Comparison of ENCODE assay signal across 8 mouse cellular contexts in genomic region chr2:180050986-180051385, GRCm38 (mm10). TPM values are rescaled to one million over a fixed set of nuclear protein-coding genes. Genes with fewer than 3 reads are reported as not detected.
DNase-seq lines count a peak whose midpoint lies in the region; ATAC-seq and TF ChIP-seq lines count a peak whose summit lies in the region.

No protein-coding gene starts in this region.

- TF ChIP-seq POLR2A in kidney, adult 2 months (IDR thresholded peaks at IDR 0.05; ENCODE audit: low read depth, low read length), result no peak

- no peak overlapping the region for H3K4me2 ChIP-seq in limb, embryonic 15.5 days

- no peaks in the 10 kb centered on the region for H3K27me3 ChIP-seq in kidney, adult 2 months (replicated peaks; ENCODE audit: control insufficient read depth, insufficient read depth, low read length)
- no peaks in the 10 kb centered on the region for H3K27me3 ChIP-seq in limb, embryonic 15.5 days

- peak; percentile 94 for DNase-seq in heart, adult 11 months
- DNase-seq in heart, postnatal 25 days (ENCODE audit: low spot score), result no peak
- peak; percentile 80 for DNase-seq in embryo, embryonic 10 days (ENCODE audit: low spot score)
- DNase-seq in gastrocnemius, postnatal 25 days, result peak; percentile 44
- peak; percentile 86 for DNase-seq in kidney, adult 2 months
- DNase-seq in spleen, postnatal 14 days (ENCODE audit: low spot score in 2 of 2), result peak; percentile 63 to 84

- H3K36me3 ChIP-seq in kidney, adult 2 months (ENCODE audit: control insufficient read depth, insufficient read depth, low read length), result no peaks in the 10 kb centered on the region
- H3K36me3 ChIP-seq in limb, embryonic 15.5 days, result peaks cover 41% of the 10 kb centered on the region

- H3K4me1 ChIP-seq in kidney, adult 2 months (ENCODE audit: control insufficient read depth, insufficient read depth, low read length), result no peaks in the 10 kb centered on the region
- H3K4me1 ChIP-seq in limb, embryonic 15.5 days, result 0 out of 2 replicates have a peak, but pooled peaks cover 5% of the 10 kb centered on the region

- no peak overlapping the region for H3K4me3 ChIP-seq in kidney, adult 2 months (ENCODE audit: insufficient read depth, low read depth, low read length)
- H3K4me3 ChIP-seq in limb, embryonic 15.5 days, result no peak overlapping the region

- TF ChIP-seq CTCF in kidney, adult 2 months (conservative IDR thresholded peaks at IDR 0.05; ENCODE audit: insufficient read depth, insufficient read length, low read depth, low read length), result peak; percentile 84

- H3K9ac ChIP-seq in limb, embryonic 15.5 days, result no peak overlapping the region

- ATAC-seq in limb, embryonic 15.5 days (ENCODE audit: insufficient number of reproducible peaks, low FRiP score, low TSS enrichment, low read depth), result 0 out of 2 replicates have a peak, but pooled peaks have one; percentile 38
- peak; percentile 55 for ATAC-seq in monocyte, adult 5-6 weeks (replicated peaks; ENCODE audit: insufficient number of reproducible peaks, low FRiP score, low TSS enrichment, poor library complexity, severe bottlenecking)

- H3K27ac ChIP-seq in kidney, adult 2 months (ENCODE audit: insufficient read depth, low read depth, low read length), result no peak overlapping the region
- no peak overlapping the region for H3K27ac ChIP-seq in limb, embryonic 15.5 days

- intact Hi-C loops in heart, postnatal 25 days (cut with DNase I), result loop anchor here (1.0 kb wide), 1 partner anchor 135 kb away; no protein-coding TSS in a partner anchor

- no peaks in the 10 kb centered on the region for H3K9me3 ChIP-seq in limb, embryonic 15.5 days

- WGBS in kidney, adult 2 months, result 20% methylated on average over 5 of the region's 5 CpGs
- WGBS in limb, embryonic 15.5 days, result 24% methylated on average over 5 of the region's 5 CpGs

RNA-seq across cellular contexts. Expression of gene Ss18l1, which starts 8.7 kb away (rescaled TPM):
- total RNA-seq in heart, postnatal 25 days (2021), result 1 to 10 TPM; 2.2 to 2.3 TPM
- total RNA-seq in gastrocnemius, postnatal 25 days (2021), result 1 to 10 TPM; 1.7 to 2.2 TPM
- polyA plus RNA-seq in kidney, adult 2 months (2012; rRNA removed), result 6.7 and 7.5 TPM in 2 replicates
- 4.1 and 4.2 TPM in 2 replicates for polyA plus RNA-seq in limb, embryonic 15.5 days (2015; fragmentation: Nextera tagmentation; extraction: Ambion mirVana)
- 3.4 to 5.8 TPM (median 5.0 TPM) in 3 replicates for total RNA-seq in monocyte, adult 5-6 weeks (2017)

RNA-seq across cellular contexts. Expression of gene Psma7, which starts 8.8 kb away (rescaled TPM):
- total RNA-seq in heart, postnatal 25 days (2021), result 100 to 1,000 TPM; 155 to 163 TPM
- total RNA-seq in gastrocnemius, postnatal 25 days (2021), result 100 to 1,000 TPM; 115 to 123 TPM
- 156 and 185 TPM in 2 replicates for polyA plus RNA-seq in kidney, adult 2 months (2012; rRNA removed)
- 471 and 519 TPM in 2 replicates for polyA plus RNA-seq in limb, embryonic 15.5 days (2015; fragmentation: Nextera tagmentation; extraction: Ambion mirVana)
- 280 to 356 TPM (median 293 TPM) in 3 replicates for total RNA-seq in monocyte, adult 5-6 weeks (2017)

RNA-seq across cellular contexts. Expression of gene Mtg2, which starts 19.4 kb away (rescaled TPM):
- 10 to 100 TPM; 23.0 to 27.4 TPM for total RNA-seq in heart, postnatal 25 days (2021)
- total RNA-seq in gastrocnemius, postnatal 25 days (2021), result 10 to 100 TPM; 12.5 to 13.2 TPM
- 24.3 and 26.2 TPM in 2 replicates for polyA plus RNA-seq in kidney, adult 2 months (2012; rRNA removed)
- 22.9 and 25.0 TPM in 2 replicates for polyA plus RNA-seq in limb, embryonic 15.5 days (2015; fragmentation: Nextera tagmentation; extraction: Ambion mirVana)
- total RNA-seq in monocyte, adult 5-6 weeks (2017), result 13.7 to 21.6 TPM (median 15.9 TPM) in 3 replicates

RNA-seq across cellular contexts. Expression of gene Lsm14b, which starts 26.2 kb away (rescaled TPM):
- 10 to 100 TPM; 59.2 to 63.1 TPM for total RNA-seq in heart, postnatal 25 days (2021)
- total RNA-seq in gastrocnemius, postnatal 25 days (2021), result 10 to 100 TPM; 39.7 to 43.9 TPM
- polyA plus RNA-seq in kidney, adult 2 months (2012; rRNA removed), result 27.2 and 29.5 TPM in 2 replicates
- polyA plus RNA-seq in limb, embryonic 15.5 days (2015; fragmentation: Nextera tagmentation; extraction: Ambion mirVana), result 3.7 and 8.0 TPM in 2 replicates
- total RNA-seq in monocyte, adult 5-6 weeks (2017), result 38.6 to 53.9 TPM (median 53.4 TPM) in 3 replicates

RNA-seq across cellular contexts. Expression of gene Hrh3, which starts 53.3 kb away (rescaled TPM):
- not detected for total RNA-seq in heart, postnatal 25 days (2021)
- not detected for total RNA-seq in gastrocnemius, postnatal 25 days (2021)
- 0.08 and 0.17 TPM in 2 replicates for polyA plus RNA-seq in kidney, adult 2 months (2012; rRNA removed)
- not detected in 2 replicates for polyA plus RNA-seq in limb, embryonic 15.5 days (2015; fragmentation: Nextera tagmentation; extraction: Ambion mirVana)
- total RNA-seq in monocyte, adult 5-6 weeks (2017), result not detected in 3 replicates
